Mouse (Mus musculus) megakaryocyte, embryonic 14.5 days (primary cell): ENCODE results near the gene Ltv1. TPM values are rescaled to one million over a fixed set of nuclear protein-coding genes. Genes with fewer than 3 reads are reported as not detected.

Source experiments
- H3K27me3 ChIP-seq: replicated peaks from 2 replicates; pipeline ENCODE3; 2012; ENCODE audit warnings: inconsistent platforms
- H3K36me3 ChIP-seq: replicated peaks from 2 replicates; pipeline ENCODE3; 2012; ENCODE audit warnings: low read length, inconsistent platforms, mixed read lengths
- H3K4me1 ChIP-seq: 2 replicates; pipeline ENCODE4 v1.6.1; 2012; ENCODE audit warnings: inconsistent platforms
- H3K4me3 ChIP-seq: replicated peaks from 2 replicates; pipeline ENCODE3; 2012; ENCODE audit warnings: moderate library complexity, mild to moderate bottlenecking, inconsistent platforms
- H3K9me3 ChIP-seq: 2 replicates; pipeline ENCODE4 v1.6.1; 2012; ENCODE audit warnings: inconsistent platforms
- FLI1 ChIP-seq: IDR thresholded peaks from 2 replicates; pipeline ENCODE4 v1.6.1; 2012; ENCODE audit warnings: low read length, inconsistent platforms, mixed read lengths
- GATA1 ChIP-seq: IDR thresholded peaks from 3 replicates; pipeline ENCODE4 v1.6.1; 2012; ENCODE audit warnings: mixed read lengths, low read length, inconsistent platforms, borderline replicate concordance
- polyA plus RNA-seq: library from polyadenylated mRNA; stranded (reverse); fragments of >175 nt; gene quantifications from 2 replicates; pipeline ENCODE4 v1.2.3, GENCODE M21; 2012; ENCODE audit warnings: low replicate concordance; ENCODE audit not compliant: insufficient read depth

Ltv1 gene
- polyA plus RNA-seq, 1 experiment, result 18.6 TPM

GRCm38 (mm10) chr10:13135751-13136150, 57.2 kb downstream of the Ltv1 start:
- Histone ChIP-seq H3K36me3 (no peaks in the 10 kb centered on the region), H3K4me3 (peak overlapping the region; percentile 10)
- TF ChIP-seq GATA1 (no peak), FLI1 (no peak)

DNA sequence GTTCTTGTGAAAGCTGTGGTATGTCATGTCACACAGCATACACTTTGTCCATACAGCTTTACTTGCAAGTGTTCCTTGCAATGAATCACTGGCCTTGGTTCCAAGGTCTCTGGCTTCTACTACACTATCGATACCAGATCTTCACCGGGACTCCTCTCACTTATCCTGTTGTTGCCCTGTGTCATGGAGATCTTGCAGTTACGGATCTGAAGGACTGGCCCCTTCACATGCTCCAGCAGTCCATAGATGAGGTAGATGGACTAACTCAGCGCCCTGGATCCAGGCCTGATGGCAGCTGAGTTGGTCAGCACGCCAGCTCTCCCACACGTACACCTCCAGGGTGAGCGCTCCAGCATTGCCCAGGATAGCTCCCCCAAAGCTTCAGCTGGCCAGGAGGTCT, 57.7 kb downstream of the Ltv1 start:
- peaks cover 7% of the 10 kb centered on the region for H3K27me3 ChIP-seq
- H3K9me3 ChIP-seq, result no peaks in the 10 kb centered on the region
- H3K36me3 ChIP-seq, result no peaks in the 10 kb centered on the region
- peaks cover 6% of the 10 kb centered on the region for H3K4me1 ChIP-seq
- TF ChIP-seq GATA1, result no peak
- no peak for TF ChIP-seq FLI1
- H3K4me3 ChIP-seq, result peak overlapping the region; percentile 10

More at GRCm38 (mm10) chr10:13135751-13136150, 57.2 kb downstream of the Ltv1 start:
- H3K4me1 ChIP-seq, result peaks cover 6% of the 10 kb centered on the region
- peaks cover 7% of the 10 kb centered on the region for H3K27me3 ChIP-seq
- no peaks in the 10 kb centered on the region for H3K9me3 ChIP-seq

GRCm38 (mm10) chr10:13133850-13134249, 59.1 kb downstream of the Ltv1 start:
- H3K9me3 ChIP-seq, result no peaks in the 10 kb centered on the region
- TF ChIP-seq GATA1, result no peak
- no peak for TF ChIP-seq FLI1
- no peak overlapping the region for H3K4me3 ChIP-seq
- peaks cover 7% of the 10 kb centered on the region for H3K27me3 ChIP-seq
- peaks cover 6% of the 10 kb centered on the region for H3K4me1 ChIP-seq
- H3K36me3 ChIP-seq, result no peaks in the 10 kb centered on the region

Other genes with a start within 250 kb of the Ltv1 start
- gene Stx11, start 228.9 kb downstream of the Ltv1 start, polyA plus RNA-seq, result 35.2 and 81.5 TPM in 2 replicates
- gene Sf3b5, start 187.8 kb downstream of the Ltv1 start, polyA plus RNA-seq, result 87.2 and 216 TPM in 2 replicates
- 0.12 TPM in 1 of 2 replicates, not detected in the other for gene Plagl1, start 132.7 kb downstream of the Ltv1 start, polyA plus RNA-seq
- not detected in 2 replicates for gene Zc2hc1b, start 15.1 kb downstream of the Ltv1 start, polyA plus RNA-seq